Mouse (Mus musculus): Measurements from ENCODE around the gene Crtac1. TPM values are rescaled to one million over a fixed set of nuclear protein-coding genes. Genes with fewer than 3 reads are reported as not detected.

Crtac1 gene
- total and polyA plus RNA-seq, 3 experiments, result not detected

DNA sequence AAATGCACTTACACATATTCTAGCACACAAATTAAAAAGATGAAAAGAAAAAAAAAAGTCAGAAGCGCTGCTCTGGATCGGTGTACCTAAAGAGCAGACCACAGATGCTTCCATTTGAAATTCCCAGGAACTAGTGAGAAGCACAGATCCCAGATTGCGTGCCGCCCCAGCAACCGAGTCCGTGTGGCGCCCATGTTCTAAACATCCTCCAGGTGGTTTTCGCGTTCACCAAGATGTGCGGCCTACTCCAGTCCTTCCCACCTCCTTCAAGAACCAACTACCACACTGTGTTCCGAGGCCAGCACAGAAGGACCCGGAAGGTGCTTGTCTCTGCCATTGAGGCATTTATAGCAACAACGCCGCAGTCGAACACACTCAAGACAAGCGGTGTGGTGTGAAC lies 76.1 kb downstream of the Crtac1 start:
- Histone ChIP-seq H3K4me2 (ENCODE audit: insufficient read depth, low read depth, poor library complexity, severe bottlenecking) (no peak overlapping the region), H3K27me3 (replicated peaks) (peaks cover 84% of the 10 kb centered on the region)
- DNase-seq (ENCODE audit: extremely low read depth), result no peak

DNA sequence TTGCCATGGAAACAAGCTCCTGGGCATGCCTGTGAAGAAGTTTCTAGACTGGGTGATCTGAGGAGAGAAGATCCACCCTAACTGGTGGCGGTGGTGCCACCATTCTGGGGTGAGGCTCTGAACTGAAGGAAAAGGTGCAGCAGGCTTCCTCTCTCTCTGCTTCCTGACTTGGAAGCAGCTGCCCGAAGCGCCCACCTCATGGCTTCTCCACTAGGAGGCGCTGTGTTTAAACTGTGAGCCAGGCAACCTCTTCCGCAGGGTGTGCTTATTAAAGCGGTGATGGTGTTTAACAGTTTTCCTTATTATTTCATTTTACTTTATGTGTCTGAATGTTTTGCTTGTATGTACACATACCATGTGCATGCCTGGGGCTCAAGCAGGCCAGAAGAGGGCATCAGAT lies 90.4 kb downstream of the Crtac1 start:
- peak; percentile 37 to 70; a peak in 3 of 4 replicates for TF ChIP-seq CTCF (conservative IDR thresholded peaks at IDR 0.05 in 1 of 2, IDR thresholded peaks at IDR 0.05 in 1 of 2; ENCODE audit: low read depth in 2 of 2, low read length in 2 of 2)
- no peak for TF ChIP-seq ZKSCAN1 (IDR thresholded peaks at IDR 0.05; ENCODE audit: borderline replicate concordance, low read depth, low read length)
- no peak for TF ChIP-seq SIN3A (IDR thresholded peaks at IDR 0.05; ENCODE audit: low read length)
- TF ChIP-seq BHLHE40 (IDR thresholded peaks at IDR 0.05; ENCODE audit: low read depth, low read length), result no peak
- no peak for TF ChIP-seq POLR2AphosphoS2 (IDR thresholded peaks at IDR 0.05; ENCODE audit: low read depth, low read length)
- TF ChIP-seq CHD2 (IDR thresholded peaks at IDR 0.05; ENCODE audit: low read length), result no peak
- TF ChIP-seq RAD21 (IDR thresholded peaks at IDR 0.05; ENCODE audit: low read depth, low read length), result peak; percentile 33
- TF ChIP-seq SMC3 (IDR thresholded peaks at IDR 0.05; ENCODE audit: low read depth, low read length), result peak; percentile 52; the same call in 1 of the 2 replicates
- TF ChIP-seq MAZ (IDR thresholded peaks at IDR 0.05; ENCODE audit: low read depth, low read length), result no peak
- Histone ChIP-seq H3K79me2 (replicated peaks; ENCODE audit: control insufficient read depth, extremely low read depth, insufficient read depth, poor library complexity, severe bottlenecking) (no peaks in the 10 kb centered on the region), H3K4me3 (replicated peaks in 1 of 3; ENCODE audit: low read depth in 2 of 3, low read length in 2 of 3, poor library complexity in 1 of 3) (no peak overlapping the region), H3K9ac (ENCODE audit: insufficient read depth, low read depth) (no peak overlapping the region), H3K9me3 (replicated peaks; ENCODE audit: low read length) (peaks cover 6% of the 10 kb centered on the region), H3K36me3 (replicated peaks in 1 of 2; ENCODE audit: control insufficient read depth in 1 of 2, insufficient read depth in 1 of 2, low read length in 1 of 2) (no peaks in the 10 kb centered on the region), H3K27ac (ENCODE audit: insufficient read depth, low read depth) (no peak overlapping the region), H3K4me2 (ENCODE audit: insufficient read depth, low read depth, poor library complexity, severe bottlenecking) (no peak overlapping the region), H3K4me1 (ENCODE audit: control insufficient read depth in 1 of 2, insufficient read depth in 2 of 2) (no peaks in the 10 kb centered on the region), H3K27me3 (replicated peaks) (peaks cover 62% of the 10 kb centered on the region)
- peak; percentile 35 for DNase-seq (ENCODE audit: extremely low read depth)
- dilution Hi-C loops (cut with MboI; ENCODE audit: extremely low pct_ligation_motif_present, extremely low pct_unique_long_range_greater_than_20kb, low sequenced_read_pairs) (no loop called here), in situ Hi-C loops (cut with MboI; ENCODE audit: low pct_ligation_motif_present, low pct_unique_long_range_greater_than_20kb, low sequenced_read_pairs) (no loop called here)

More for the DNA sequence above, 76.1 kb downstream of the Crtac1 start:
- no peak overlapping the region for H3K4me3 ChIP-seq (replicated peaks in 1 of 3; ENCODE audit: low read depth in 2 of 3, low read length in 2 of 3, poor library complexity in 1 of 3)
- TF ChIP-seq ZMIZ1 (IDR thresholded peaks at IDR 0.05; ENCODE audit: low read depth, low read length) (no peak), POLR2AphosphoS2 (IDR thresholded peaks at IDR 0.05; ENCODE audit: low read depth, low read length) (no peak)
- H3K79me2 ChIP-seq (replicated peaks; ENCODE audit: control insufficient read depth, extremely low read depth, insufficient read depth, poor library complexity, severe bottlenecking), result no peaks in the 10 kb centered on the region
- no peak overlapping the region for H3K27ac ChIP-seq (ENCODE audit: insufficient read depth, low read depth)
- no peaks in the 10 kb centered on the region for H3K4me1 ChIP-seq (ENCODE audit: control insufficient read depth in 1 of 2, insufficient read depth in 2 of 2)
- in situ Hi-C loops (cut with MboI; ENCODE audit: low pct_ligation_motif_present, low pct_unique_long_range_greater_than_20kb, low sequenced_read_pairs), result no loop called here
- dilution Hi-C loops (cut with MboI; ENCODE audit: extremely low pct_ligation_motif_present, extremely low pct_unique_long_range_greater_than_20kb, low sequenced_read_pairs), result no loop called here
- H3K36me3 ChIP-seq (replicated peaks in 1 of 2; ENCODE audit: control insufficient read depth in 1 of 2, insufficient read depth in 1 of 2, low read length in 1 of 2), result no peaks in the 10 kb centered on the region
- no peak overlapping the region for H3K9ac ChIP-seq (ENCODE audit: insufficient read depth, low read depth)
- H3K9me3 ChIP-seq (replicated peaks; ENCODE audit: low read length), result no peaks in the 10 kb centered on the region

DNA sequence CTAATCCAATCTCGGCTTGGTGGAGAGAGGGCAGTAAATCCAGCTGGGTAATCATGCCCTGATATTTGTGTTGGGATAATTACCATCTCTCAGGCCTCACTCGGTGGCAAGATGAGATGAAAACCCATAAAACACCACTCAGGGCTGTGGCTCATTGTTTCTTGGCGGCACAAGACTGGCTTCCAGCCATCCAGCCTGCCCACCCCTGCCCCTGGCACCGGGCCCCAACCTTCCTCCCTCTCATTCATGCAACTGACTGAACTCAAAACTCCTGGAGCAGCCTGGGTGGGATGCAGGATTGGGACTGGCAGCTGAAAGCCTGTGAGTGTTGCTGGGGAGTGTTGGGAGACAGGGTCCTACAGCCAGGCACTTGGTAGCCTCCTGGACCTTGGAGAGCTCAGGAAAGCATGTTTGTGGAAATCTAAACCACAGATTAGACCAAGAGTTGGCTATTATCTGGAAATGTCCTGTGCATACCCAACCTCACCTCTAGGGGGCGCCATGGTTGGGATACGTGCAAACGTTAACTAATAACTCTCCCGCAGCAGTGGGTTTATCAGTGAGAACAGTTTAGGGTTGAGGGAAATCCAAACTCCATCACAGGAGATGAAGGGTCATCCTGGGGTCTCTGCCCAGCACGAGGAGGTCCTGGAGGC lies 99.4 kb downstream of the Crtac1 start:
- Histone ChIP-seq H3K79me2 (replicated peaks; ENCODE audit: control insufficient read depth, extremely low read depth, insufficient read depth, poor library complexity, severe bottlenecking) (no peaks in the 10 kb centered on the region), H3K4me1 (ENCODE audit: control insufficient read depth in 1 of 2, insufficient read depth in 2 of 2) (no peaks in the 10 kb centered on the region), H3K4me2 (ENCODE audit: insufficient read depth, low read depth, poor library complexity, severe bottlenecking) (no peak overlapping the region), H3K27ac (ENCODE audit: insufficient read depth, low read depth) (no peak overlapping the region), H3K36me3 (replicated peaks in 1 of 2; ENCODE audit: control insufficient read depth in 1 of 2, insufficient read depth in 1 of 2, low read length in 1 of 2) (no peaks in the 10 kb centered on the region), H3K9me3 (replicated peaks; ENCODE audit: low read length) (no peaks in the 10 kb centered on the region), H3K27me3 (replicated peaks) (peaks cover 93% of the 10 kb centered on the region), H3K9ac (ENCODE audit: insufficient read depth, low read depth) (no peak overlapping the region), H3K4me3 (replicated peaks in 1 of 3; ENCODE audit: low read depth in 2 of 3, low read length in 2 of 3, poor library complexity in 1 of 3) (no peak overlapping the region)
- dilution Hi-C loops (cut with MboI; ENCODE audit: extremely low pct_ligation_motif_present, extremely low pct_unique_long_range_greater_than_20kb, low sequenced_read_pairs) (no loop called here), in situ Hi-C loops (cut with MboI; ENCODE audit: low pct_ligation_motif_present, low pct_unique_long_range_greater_than_20kb, low sequenced_read_pairs) (no loop called here)
- TF ChIP-seq E2F4 (IDR thresholded peaks at IDR 0.05; ENCODE audit: insufficient replicate concordance, low read depth, low read length) (no peak), GABPA (IDR thresholded peaks at IDR 0.05; ENCODE audit: insufficient replicate concordance, low read depth, low read length) (no peak), SMC3 (IDR thresholded peaks at IDR 0.05; ENCODE audit: low read depth, low read length) (peak; percentile 43), CHD1 (IDR thresholded peaks at IDR 0.05; ENCODE audit: low read depth, low read length) (no peak), MAZ (IDR thresholded peaks at IDR 0.05; ENCODE audit: low read depth, low read length) (no peak), MAX (IDR thresholded peaks at IDR 0.05; ENCODE audit: low read length) (no peak), RAD21 (IDR thresholded peaks at IDR 0.05; ENCODE audit: low read depth, low read length) (peak; percentile 10), MYC (IDR thresholded peaks at IDR 0.05; ENCODE audit: low read depth, low read length) (no peak), CTCF (conservative IDR thresholded peaks at IDR 0.05 in 1 of 2, IDR thresholded peaks at IDR 0.05 in 1 of 2; ENCODE audit: low read depth in 2 of 2, low read length in 2 of 2) (peak; percentile 65 to 76), USF1 (IDR thresholded peaks at IDR 0.05; ENCODE audit: low read depth, low read length) (no peak), ZNF384 (IDR thresholded peaks at IDR 0.05; ENCODE audit: low read depth, low read length) (no peak), JUND (conservative IDR thresholded peaks at IDR 0.05; ENCODE audit: low read depth, low read length) (no peak), MAFK (IDR thresholded peaks at IDR 0.05; ENCODE audit: insufficient replicate concordance, low read length) (no peak), NELFE (IDR thresholded peaks at IDR 0.05; ENCODE audit: low read depth, low read length) (no peak)
- DNase-seq (ENCODE audit: extremely low read depth), result peak; percentile 7

Data from CH12.LX (cell line).